Mouse (Mus musculus) G1E (cell line): ENCODE measurements around the gene Plch2. TPM values are rescaled to one million over a fixed set of nuclear protein-coding genes. Genes with fewer than 3 reads are reported as not detected.
A peak's percentile ranks its signal among the peaks of the same experiment; 100 is the strongest.
"Not testable (repeated sequence)": the region's sequence is repeated elsewhere in the genome, so short reads cannot be mapped to it uniquely, and the experiment has no call there.

Experiments used
- ATAC-seq: 2 replicates; pipeline ENCODE4 v1.8.0; 2016; ENCODE audit warnings: mild to moderate bottlenecking; ENCODE audit not compliant: insufficient number of reproducible peaks, poor library complexity, low FRiP score, severe bottlenecking; ENCODE audit errors: extremely low read depth
- DNase-seq: peaks from one replicate; pipeline ENCODE4 v3.0.0; 2012; ENCODE audit warnings: low spot score
- H3K27me3 ChIP-seq: 2 replicates; pipeline ENCODE4 v1.6.1; 2012; ENCODE audit warnings: mild to moderate bottlenecking, low read length, inconsistent platforms; ENCODE audit not compliant: insufficient read depth
- H3K36me3 ChIP-seq: replicated peaks from 2 replicates; pipeline ENCODE3; 2012; ENCODE audit warnings: mild to moderate bottlenecking, inconsistent platforms
- H3K4me1 ChIP-seq: 2 replicates; pipeline ENCODE4 v1.6.1; 2012; ENCODE audit warnings: low read depth, low read length, inconsistent platforms, mixed read lengths; ENCODE audit not compliant: insufficient read depth
- H3K4me3 ChIP-seq: 2 replicates; pipeline ENCODE4 v1.5.1; 2012; ENCODE audit warnings: low read depth, mild to moderate bottlenecking, inconsistent platforms, low read length, moderate library complexity, mixed read lengths
- H3K9me3 ChIP-seq: replicated peaks from 2 replicates; pipeline ENCODE4 v1.6.1; 2012; ENCODE audit warnings: inconsistent platforms
- CTCF ChIP-seq: IDR thresholded peaks from 2 replicates; pipeline ENCODE4 v1.5.1; 2012; ENCODE audit warnings: low read depth, low read length, inconsistent platforms, mixed read lengths
- GATA1 ChIP-seq: IDR thresholded peaks from 2 replicates; pipeline ENCODE4 v1.6.1; 2012; ENCODE audit warnings: borderline replicate concordance, low read length, inconsistent platforms, mixed read lengths
- GATA2 ChIP-seq: IDR thresholded peaks from 2 replicates; pipeline ENCODE4 v1.6.1; 2012; ENCODE audit warnings: low read depth, low read length, inconsistent platforms, borderline replicate concordance
- POLR2AphosphoS5 ChIP-seq: IDR thresholded peaks from 2 replicates; pipeline ENCODE4 v1.6.1; 2012; ENCODE audit warnings: low read depth, low read length, inconsistent platforms; ENCODE audit not compliant: insufficient replicate concordance
- TAL1 ChIP-seq: conservative IDR thresholded peaks from 2 replicates; pipeline ENCODE4 v1.6.1; 2012; ENCODE audit warnings: low read depth, low read length, inconsistent platforms, mixed read lengths
- polyA plus RNA-seq: library from polyadenylated mRNA; stranded (reverse); fragments of >175 nt; gene quantifications from 2 replicates; pipeline ENCODE4 v1.2.3, GENCODE M21; 2012
- total RNA-seq, 2 experiments: library from RNA; stranded (forward) in 1 of 2; stranded (reverse) in 1 of 2; fragments of 200-1000 nt in 1 of 2; fragments of >200 nt in 1 of 2; fragmentation: Nextera tagmentation in 1 of 2; gene quantifications; 2 replicates each; pipeline ENCODE4 v1.2.3; 2014 to 2017

The Plch2 gene
- total and polyA plus RNA-seq, 3 experiments: 0.22 to 1.5 (median 0.61) TPM

DNA sequence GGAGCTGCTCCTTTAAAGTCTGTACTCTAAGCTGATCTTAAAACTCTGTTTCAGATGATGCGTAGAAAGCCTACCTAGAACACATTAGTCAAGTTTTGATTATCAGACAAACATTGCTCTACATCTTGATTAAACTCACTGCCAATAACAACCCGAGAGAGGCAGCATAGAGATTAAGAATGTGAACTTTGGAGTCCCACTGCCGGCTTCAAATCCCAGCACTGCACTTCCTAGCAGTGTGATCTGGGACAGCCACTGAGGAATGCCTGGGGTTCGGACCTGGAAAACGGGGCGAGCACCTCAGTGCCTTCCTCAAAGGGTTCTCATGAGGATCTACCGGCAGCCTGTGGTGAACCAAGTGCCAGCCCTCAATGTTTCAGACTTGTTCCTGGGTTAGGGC lies 27.8 kb upstream of the Plch2 start:
- Histone ChIP-seq H3K4me1 (peaks cover 64% of the 10 kb centered on the region), H3K27me3 (no peaks in the 10 kb centered on the region), H3K9me3 (no peaks in the 10 kb centered on the region), H3K36me3 (peaks cover 70% of the 10 kb centered on the region), H3K4me3 (peak overlapping the region; percentile 76; the same call in 1 of the 2 replicates)
- ATAC-seq: no peak
- no peak for TF ChIP-seq POLR2AphosphoS5
- no peak for TF ChIP-seq CTCF
- TF ChIP-seq GATA1: no peak
- TF ChIP-seq TAL1: no peak
- TF ChIP-seq GATA2: no peak
- no peak for DNase-seq

DNA sequence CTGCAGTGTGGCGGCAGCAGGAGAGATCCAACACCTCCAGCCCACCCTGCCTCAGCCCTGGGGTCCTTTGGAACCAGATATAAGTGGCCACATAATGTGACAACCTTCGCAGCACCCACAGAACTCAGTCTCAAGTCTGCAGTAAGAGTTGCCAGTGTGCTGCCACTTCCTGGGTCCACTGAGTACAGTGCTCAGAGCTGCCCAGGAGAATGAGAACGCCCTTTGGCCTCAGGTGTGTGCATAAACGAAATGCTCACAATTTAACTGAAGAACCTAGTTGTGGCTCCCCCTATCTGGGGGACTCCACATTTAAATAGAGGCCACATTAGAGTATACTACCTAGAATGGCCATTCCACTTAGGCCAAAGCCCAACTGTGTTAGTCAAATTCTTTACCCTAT lies 27.0 kb upstream of the Plch2 start:
- DNase-seq (no peak), ATAC-seq (no peak)
- Histone ChIP-seq H3K4me1 (peaks cover 65% of the 10 kb centered on the region), H3K36me3 (peaks cover 69% of the 10 kb centered on the region), H3K9me3 (no peaks in the 10 kb centered on the region), H3K27me3 (no peaks in the 10 kb centered on the region), H3K4me3 (peak overlapping the region; percentile 31; the same call in 1 of the 2 replicates)
- TF ChIP-seq TAL1: no peak
- TF ChIP-seq GATA1: no peak
- TF ChIP-seq CTCF: no peak
- TF ChIP-seq GATA2: no peak
- no peak for TF ChIP-seq POLR2AphosphoS5

DNA sequence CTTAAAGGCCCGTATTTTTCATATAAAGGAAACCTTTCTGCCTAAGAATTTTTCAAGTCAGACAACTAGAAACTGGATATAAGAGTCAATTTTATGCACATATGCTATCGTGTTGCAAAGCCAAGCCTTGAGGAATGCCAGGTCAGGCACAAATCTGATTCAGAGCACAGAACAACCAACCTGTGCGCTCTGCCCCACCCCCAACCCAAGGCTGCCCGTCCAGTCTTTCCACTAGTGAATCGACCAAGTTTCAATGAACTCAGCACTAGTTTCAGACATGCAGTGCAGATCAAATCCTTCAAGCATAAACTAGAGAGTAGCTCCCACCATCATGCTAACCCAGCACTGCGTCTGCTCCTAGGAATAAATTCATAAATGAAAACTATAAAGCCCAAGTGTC lies 23.1 kb upstream of the Plch2 start:
- no peak for ATAC-seq
- H3K27me3 ChIP-seq: no peaks in the 10 kb centered on the region
- DNase-seq: no peak
- H3K4me3 ChIP-seq: no peak overlapping the region
- H3K4me1 ChIP-seq: peaks cover 56% of the 10 kb centered on the region
- H3K9me3 ChIP-seq: no peaks in the 10 kb centered on the region
- TF ChIP-seq TAL1 (no peak), CTCF (no peak), GATA1 (no peak), GATA2 (no peak), POLR2AphosphoS5 (no peak)
- peaks cover 93% of the 10 kb centered on the region for H3K36me3 ChIP-seq

DNA sequence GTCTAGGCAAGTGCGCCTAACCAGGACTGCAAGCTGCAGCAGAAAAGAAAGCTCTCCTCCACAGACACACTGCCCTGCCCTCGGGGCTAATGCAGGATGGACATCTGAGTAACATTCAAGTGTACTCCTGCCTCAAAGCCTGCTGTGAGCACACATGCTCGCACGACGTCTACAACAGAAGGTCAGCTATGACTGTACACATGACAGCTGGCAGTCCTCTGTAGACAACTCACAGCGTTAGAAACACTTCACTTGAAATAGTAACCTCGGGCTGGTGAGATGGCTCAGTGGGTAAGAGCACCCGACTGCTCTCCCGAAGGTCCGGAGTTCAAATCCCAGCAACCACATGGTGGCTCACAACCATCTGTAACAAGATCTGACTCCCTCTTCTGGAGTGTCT lies 22.2 kb upstream of the Plch2 start:
- H3K9me3 ChIP-seq, DNase-seq, H3K4me3 ChIP-seq, ATAC-seq, H3K27me3 ChIP-seq: not testable (repeated sequence)
- Histone ChIP-seq H3K4me1 (peaks cover 50% of the 10 kb centered on the region), H3K36me3 (peaks cover 94% of the 10 kb centered on the region)

DNA sequence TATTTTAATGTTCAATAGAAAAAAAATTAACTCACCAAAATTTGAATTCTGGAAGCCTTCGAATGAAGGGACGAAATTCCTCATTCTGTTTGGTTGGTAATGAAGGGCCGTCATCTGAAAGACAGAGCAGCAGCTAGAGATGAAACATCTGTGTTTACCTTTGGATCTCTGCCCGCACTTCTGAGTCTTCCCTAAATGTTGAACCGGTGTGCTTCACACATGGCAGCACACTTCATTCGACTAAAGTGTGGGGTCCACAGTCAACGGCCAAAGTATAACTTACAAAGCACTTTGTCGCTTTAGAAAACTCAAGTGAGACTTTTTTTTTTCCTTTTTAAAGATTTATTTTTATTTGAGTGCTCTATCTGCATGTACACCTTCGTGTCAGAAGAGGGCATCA lies 20.1 kb upstream of the Plch2 start:
- Histone ChIP-seq H3K9me3 (no peaks in the 10 kb centered on the region), H3K27me3 (no peaks in the 10 kb centered on the region), H3K4me3 (no peak overlapping the region), H3K36me3 (peaks cover 94% of the 10 kb centered on the region), H3K4me1 (peaks cover 42% of the 10 kb centered on the region)
- ATAC-seq (no peak), DNase-seq (no peak)
- TF ChIP-seq GATA1: no peak
- TF ChIP-seq CTCF: no peak
- no peak for TF ChIP-seq GATA2
- TF ChIP-seq POLR2AphosphoS5: no peak
- TF ChIP-seq TAL1: no peak

DNA sequence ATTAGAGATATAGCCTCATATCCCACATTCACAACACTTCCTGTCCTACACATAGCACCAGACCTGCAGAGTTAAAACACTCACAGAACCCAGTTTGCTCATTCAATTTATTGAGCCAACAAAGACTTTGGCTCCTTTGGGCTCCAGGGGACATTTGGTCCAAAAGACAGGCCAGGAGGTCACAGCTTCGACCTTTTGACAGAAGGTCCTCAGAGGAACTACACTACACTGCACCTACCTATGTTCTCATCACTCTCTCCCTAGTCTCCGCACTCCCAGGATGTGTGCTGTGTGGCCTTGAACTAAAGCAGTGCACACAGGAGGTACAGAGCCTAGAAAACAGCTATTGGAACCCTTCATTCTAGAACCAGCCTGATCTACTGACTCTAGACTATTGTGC lies 19.2 kb upstream of the Plch2 start:
- Histone ChIP-seq H3K36me3 (peaks cover 95% of the 10 kb centered on the region), H3K4me1 (peaks cover 46% of the 10 kb centered on the region), H3K4me3 (no peak overlapping the region), H3K27me3 (no peaks in the 10 kb centered on the region), H3K9me3 (no peaks in the 10 kb centered on the region)
- DNase-seq: no peak
- TF ChIP-seq GATA2 (no peak), POLR2AphosphoS5 (no peak), CTCF (no peak), GATA1 (no peak)
- ATAC-seq: no peak

DNA sequence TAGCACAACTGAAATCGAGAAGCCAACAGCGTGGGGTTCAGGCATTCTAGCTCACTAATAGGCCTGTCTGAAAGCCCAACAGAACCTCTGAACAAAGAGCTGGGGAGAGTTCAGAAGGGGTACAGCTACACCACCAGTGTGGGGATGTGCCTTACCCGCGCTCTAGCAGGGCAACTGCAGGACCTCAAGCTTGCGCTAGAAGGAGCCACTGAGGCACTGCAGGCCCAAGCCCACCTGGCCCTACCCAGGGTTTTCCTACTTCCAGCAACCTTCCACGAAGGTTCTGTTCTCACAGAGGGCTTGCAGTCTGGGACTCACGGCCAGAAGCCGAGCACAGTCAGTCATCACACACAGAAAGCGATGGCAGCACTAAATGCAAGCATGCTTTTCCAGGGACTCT lies 18.6 kb upstream of the Plch2 start:
- DNase-seq: no peak
- Histone ChIP-seq H3K4me1 (peaks cover 47% of the 10 kb centered on the region), H3K27me3 (no peaks in the 10 kb centered on the region), H3K36me3 (peaks cover 95% of the 10 kb centered on the region), H3K4me3 (no peak overlapping the region), H3K9me3 (no peaks in the 10 kb centered on the region)
- ATAC-seq: no peak
- TF ChIP-seq TAL1 (no peak), CTCF (no peak), GATA2 (no peak), POLR2AphosphoS5 (no peak), GATA1 (no peak)
